34 mouse cellular contexts compared by ENCODE assay signal in genomic region chr19:10112956-10113355, GRCm38 (mm10). TPM values are rescaled to one million over a fixed set of nuclear protein-coding genes. Genes with fewer than 3 reads are reported as not detected.
A peak's percentile ranks its signal among the peaks of the same experiment; 100 is the strongest.
DNase-seq lines count a peak whose midpoint lies in the region; ATAC-seq lines count a peak whose summit lies in the region.
"Had no signal": no experiment of that assay in that cellular context is flagged by ENCODE, and none has a peak within 500 bp of the region (broad histone marks: within the 10 kb centered on the region; RNA-seq: fewer than 3 reads in every experiment).

No protein-coding gene starts in this region.

- H3K27ac ChIP-seq in heart, embryonic 12.5 days (ENCODE audit: poor library complexity, severe bottlenecking), result no peak overlapping the region
- H3K27ac ChIP-seq in kidney, embryonic 15.5 days, result no peak overlapping the region
- no peak overlapping the region for H3K27ac ChIP-seq in forebrain, embryonic 14.5 days (ENCODE audit: low read depth, low read length)
- H3K27ac ChIP-seq: embryonic facial prominence, embryonic 13.5 days; forebrain, embryonic 12.5 days; heart, embryonic 15.5 days; hindbrain, embryonic 12.5 days; hindbrain, postnatal 0 days; intestine, embryonic 15.5 days; kidney, postnatal 0 days; layer of hippocampus, adult 2 months; left cerebral cortex, adult 2 months; limb, embryonic 13.5 days; lung, embryonic 15.5 days; midbrain, embryonic 10.5 days; neural tube, embryonic 12.5 days; stomach, postnatal 0 days had no signal

- H3K9me3 ChIP-seq in heart, embryonic 12.5 days (replicated peaks), result no peaks in the 10 kb centered on the region
- H3K9me3 ChIP-seq in kidney, embryonic 15.5 days (replicated peaks), result no peaks in the 10 kb centered on the region
- H3K9me3 ChIP-seq in forebrain, embryonic 14.5 days (replicated peaks; ENCODE audit: control insufficient read depth, low read length), result no peaks in the 10 kb centered on the region
- H3K9me3 ChIP-seq: embryonic facial prominence, embryonic 13.5 days; forebrain, embryonic 12.5 days; G1E; heart, embryonic 15.5 days; hindbrain, embryonic 12.5 days; intestine, embryonic 15.5 days; limb, embryonic 13.5 days; lung, embryonic 15.5 days; midbrain, embryonic 10.5 days; neural tube, embryonic 12.5 days had no signal

- H3K4me1 ChIP-seq in heart, embryonic 12.5 days (replicated peaks), result no peaks in the 10 kb centered on the region
- no peaks in the 10 kb centered on the region for H3K4me1 ChIP-seq in kidney, embryonic 15.5 days
- H3K4me1 ChIP-seq in forebrain, embryonic 14.5 days (ENCODE audit: control insufficient read depth, insufficient read depth, low read length), result no peaks in the 10 kb centered on the region
- H3K4me1 ChIP-seq: embryonic facial prominence, embryonic 13.5 days; heart, embryonic 15.5 days; hindbrain, embryonic 12.5 days; intestine, embryonic 15.5 days; limb, embryonic 13.5 days; lung, embryonic 15.5 days; neural tube, embryonic 12.5 days had no signal

- 65% methylated on average over 4 of the region's 4 CpGs for WGBS in heart, embryonic 12.5 days
- 59% methylated on average over 4 of the region's 4 CpGs for WGBS in kidney, embryonic 15.5 days
- WGBS in forebrain, embryonic 14.5 days, result 83% methylated on average over 4 of the region's 4 CpGs

- H3K9ac ChIP-seq in heart, embryonic 12.5 days, result 0 out of 2 replicates have a peak overlapping the region, but pooled peaks have one; percentile 20
- no peak overlapping the region for H3K9ac ChIP-seq in kidney, embryonic 15.5 days
- no peak overlapping the region for H3K9ac ChIP-seq in forebrain, embryonic 14.5 days (ENCODE audit: low read length)
- H3K9ac ChIP-seq: embryonic facial prominence, embryonic 13.5 days; forebrain, embryonic 12.5 days; heart, embryonic 15.5 days; hindbrain, embryonic 12.5 days; intestine, embryonic 15.5 days; limb, embryonic 13.5 days; lung, embryonic 15.5 days; neural tube, embryonic 12.5 days had no signal

- no peaks in the 10 kb centered on the region for H3K36me3 ChIP-seq in heart, embryonic 12.5 days
- no peaks in the 10 kb centered on the region for H3K36me3 ChIP-seq in kidney, embryonic 15.5 days
- H3K36me3 ChIP-seq in forebrain, embryonic 14.5 days (ENCODE audit: control insufficient read depth, insufficient read depth, low read length), result no peaks in the 10 kb centered on the region
- H3K36me3 ChIP-seq: embryonic facial prominence, embryonic 13.5 days; forebrain, embryonic 12.5 days; G1E; heart, embryonic 15.5 days; hindbrain, embryonic 12.5 days; intestine, embryonic 15.5 days; limb, embryonic 13.5 days; lung, embryonic 15.5 days; midbrain, embryonic 10.5 days; neural tube, embryonic 12.5 days had no signal

- DNase-seq in heart, adult 18-20 months, result no peak
- DNase-seq in kidney, postnatal 25 days, result peak; percentile 20 to 48
- peak; percentile 66 for DNase-seq in NIH3T3 (ENCODE audit: low read depth)
- no peak for DNase-seq in forebrain, embryonic 14.5 days (ENCODE audit: low spot score)
- DNase-seq in adrenal gland, postnatal 14 days, result no peak
- DNase-seq: adrenal gland, postnatal 10 days; cerebellum, adult 11 months; cerebellum, adult 9-10 months; cerebellum, postnatal 36 days; heart, postnatal 36 days; right cerebral cortex, adult 18-20 months; thymus, adult 18-20 months; thymus, postnatal 25 days had no signal

- H3K4me2 ChIP-seq in heart, embryonic 12.5 days, result no peak overlapping the region
- no peak overlapping the region for H3K4me2 ChIP-seq in kidney, embryonic 15.5 days
- H3K4me2 ChIP-seq in forebrain, embryonic 14.5 days (ENCODE audit: low read length), result no peak overlapping the region
- H3K4me2 ChIP-seq: embryonic facial prominence, embryonic 13.5 days; forebrain, embryonic 12.5 days; heart, embryonic 15.5 days; hindbrain, embryonic 12.5 days; intestine, embryonic 15.5 days; limb, embryonic 13.5 days; liver, embryonic 11.5 days; lung, embryonic 15.5 days; neural tube, embryonic 12.5 days had no signal

- H3K4me3 ChIP-seq in heart, embryonic 12.5 days, result no peak overlapping the region
- no peak overlapping the region for H3K4me3 ChIP-seq in kidney, embryonic 15.5 days (replicated peaks)
- no peak overlapping the region for H3K4me3 ChIP-seq in forebrain, embryonic 14.5 days (ENCODE audit: low read depth, low read length)
- H3K4me3 ChIP-seq: embryonic facial prominence, embryonic 13.5 days; forebrain, embryonic 12.5 days; heart, embryonic 15.5 days; hindbrain, embryonic 12.5 days; intestine, embryonic 15.5 days; layer of hippocampus, adult 2 months; left cerebral cortex, adult 2 months; limb, embryonic 13.5 days; lung, embryonic 15.5 days; midbrain, embryonic 10.5 days; myocyte; neural tube, embryonic 12.5 days had no signal

- H3K27me3 ChIP-seq in heart, embryonic 12.5 days (replicated peaks), result no peaks in the 10 kb centered on the region
- H3K27me3 ChIP-seq in kidney, embryonic 15.5 days, result no peaks in the 10 kb centered on the region
- no peaks in the 10 kb centered on the region for H3K27me3 ChIP-seq in forebrain, embryonic 14.5 days (replicated peaks; ENCODE audit: control insufficient read depth, insufficient read depth, low read length)
- H3K27me3 ChIP-seq: embryonic facial prominence, embryonic 13.5 days; forebrain, embryonic 12.5 days; heart, embryonic 15.5 days; hindbrain, embryonic 12.5 days; intestine, embryonic 15.5 days; limb, embryonic 13.5 days; lung, embryonic 15.5 days; neural tube, embryonic 12.5 days had no signal

- no peak for ATAC-seq in heart, embryonic 12.5 days (ENCODE audit: insufficient number of reproducible peaks, low FRiP score)
- ATAC-seq in kidney, embryonic 15.5 days (replicated peaks; ENCODE audit: low FRiP score), result no peak
- no peak for ATAC-seq in forebrain, embryonic 14.5 days
- ATAC-seq: activated CD4-positive, CD25-positive, alpha-beta regulatory T cell, adult 4 months; hindbrain, postnatal 0 days; intestine, embryonic 15.5 days; midbrain, embryonic 16.5 days had no signal

RNA-seq across cellular contexts. Expression of gene Fads2, which starts 11.4 kb away (rescaled TPM):
- polyA plus RNA-seq in heart, embryonic 12.5 days (2016; fragmentation: Nextera tagmentation; extraction: Ambion mirVana), result 64.2 and 66.7 TPM in 2 replicates
- total RNA-seq in heart, adult 18-20 months (2021), result 1 to 10 TPM; 5.2 to 5.5 TPM
- 76.5 and 98.4 TPM in 2 replicates for polyA plus RNA-seq in kidney, embryonic 15.5 days (2015; fragmentation: Nextera tagmentation; extraction: Ambion mirVana)
- polyA plus RNA-seq in forebrain, embryonic 14.5 days (2014; fragmentation: Nextera tagmentation; extraction: Ambion mirVana), result 71.1 and 71.5 TPM in 2 replicates
- total RNA-seq in adrenal gland, postnatal 14 days (2021), result 806 and 858 TPM in 2 replicates

Comparison
In these comparisons a context has a peak if more than half of its experiments do, and no peak if none do; other contexts are left out.
1. DNase-seq: peak in kidney, postnatal 25 days (2 of 2) and NIH3T3 (single experiment); none in heart, adult 18-20 months (0 of 2), forebrain, embryonic 14.5 days (single experiment) and adrenal gland, postnatal 14 days (single experiment).